Mouse (Mus musculus) large intestine, adult 2 months (tissue): ENCODE measurements around the gene Olfr547. TPM values are rescaled to one million over a fixed set of nuclear protein-coding genes. Genes with fewer than 3 reads are reported as not detected.
"Not testable (repeated sequence)": the region's sequence is repeated elsewhere in the genome, so short reads cannot be mapped to it uniquely, and the experiment has no call there.

Source experiments
- DNase-seq: peaks from one replicate; pipeline ENCODE4 v3.0.0-alpha.2; 2012; ENCODE audit warnings: low read depth, low spot score
- WGBS: fragments of 180-500 bp; shearing (Covaris S2); methylation state at CpG from one replicate; pipeline ENCODE4 v1.1.7; 2018; 5-methylcytosine and 5-hydroxymethylcytosine counted together
- polyA plus RNA-seq: library from polyadenylated mRNA; depleted of rRNA; stranded (reverse); fragments of >200 nt; gene quantifications from 2 replicates; pipeline ENCODE4 v1.2.3, GENCODE M21; 2012; rRNA removed

The Olfr547 gene
- polyA plus RNA-seq: not detected in 2 replicates

DNA sequence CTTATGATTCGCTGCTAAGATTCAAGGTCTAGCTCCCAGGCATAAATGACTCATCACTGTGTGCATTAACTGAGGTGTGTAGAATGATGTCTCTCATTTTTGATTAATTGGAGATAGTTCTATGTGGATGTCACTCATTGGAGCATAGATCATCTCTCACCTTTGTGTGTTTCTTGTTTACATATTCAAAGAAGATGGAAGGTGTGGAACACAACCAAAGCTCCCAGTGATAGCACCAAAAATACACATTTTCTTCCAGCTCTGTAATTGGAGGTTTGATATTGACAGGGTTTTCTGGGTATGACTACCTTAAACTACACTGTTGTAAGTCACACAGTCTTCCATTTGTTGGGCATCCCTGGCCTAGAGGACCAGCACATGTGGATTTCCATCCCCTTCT lies at the start of gene Olfr547:
Gene Olfr547, plus strand, starts transcription at position 301 of the 400 bp plus-strand sequence.
- DNase-seq: no peak
- WGBS: 34% methylated on average over 1 of the region's 1 CpGs

GRCm38 (mm10) chr7:102484766-102485165 lies 49.8 kb upstream of the Olfr547 start:
- 64% methylated on average over 7 of the region's 8 CpGs for WGBS
- not testable (repeated sequence) for DNase-seq

- WGBS: 65% methylated on average over 1 of the region's 1 CpGs
- no peak for DNase-seq
These were observed 48.4 kb upstream of the Olfr547 start for GRCm38 (mm10) chr7:102486105-102486504.

DNA sequence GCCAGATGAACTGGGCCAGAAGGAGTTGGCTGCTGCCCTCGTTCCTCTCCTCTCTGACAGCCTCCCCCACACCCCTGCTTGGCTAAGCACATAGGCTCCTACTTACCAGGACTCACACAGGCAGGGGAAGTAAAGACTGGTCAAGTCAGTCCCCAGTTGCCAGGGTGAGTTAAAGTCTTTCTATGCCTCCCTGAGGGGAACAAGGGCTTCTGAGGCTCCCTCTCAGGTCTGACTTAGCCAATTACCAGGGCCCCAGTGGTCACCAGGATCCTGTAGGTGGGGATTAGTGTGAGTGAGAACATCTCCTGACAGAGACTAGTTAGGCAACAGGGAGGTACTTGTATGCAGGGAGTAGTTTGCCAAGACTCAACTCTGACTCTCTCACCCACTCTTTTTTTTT lies 46.4 kb upstream of the Olfr547 start, which contains the start of gene Olfr544:
Gene Olfr544, minus strand, starts transcription at position 153 of the 400 bp plus-strand sequence.
- 50% methylated on average over 1 of the region's 1 CpGs for WGBS

GRCm38 (mm10) chr7:102494416-102494815 lies 40.1 kb upstream of the Olfr547 start:
- not testable (repeated sequence) for DNase-seq
- WGBS: 65% methylated on average over 7 of the region's 7 CpGs

More for the DNA sequence above, 46.4 kb upstream of the Olfr547 start, which contains the start of gene Olfr544:
- no peak for DNase-seq

DNA sequence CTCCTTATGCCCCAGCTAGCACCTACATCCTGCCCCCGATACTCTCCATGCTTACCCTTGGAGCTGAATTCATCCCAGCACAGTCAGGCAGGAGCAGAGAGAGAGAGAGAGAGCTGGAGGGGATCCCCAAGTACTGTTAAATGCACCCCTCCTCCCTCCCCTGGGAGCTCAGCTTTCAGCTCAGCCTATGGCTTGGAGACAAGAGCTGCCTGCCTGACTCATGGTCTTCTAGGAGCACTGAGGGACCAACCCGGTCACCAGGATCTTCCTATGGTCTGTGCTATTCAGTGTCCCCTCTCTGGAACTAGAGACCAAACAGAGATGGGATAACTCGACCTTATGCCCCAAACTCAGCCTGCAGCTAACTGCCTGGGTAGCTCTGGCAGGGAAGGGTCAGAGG lies 35.1 kb upstream of the Olfr547 start, which contains the start of gene Olfr545:
Gene Olfr545, minus strand, starts transcription at position 101 of the 400 bp plus-strand sequence.
- WGBS: 54% methylated on average over 3 of the region's 3 CpGs

GRCm38 (mm10) chr7:102501986-102502385 lies 32.6 kb upstream of the Olfr547 start:
- DNase-seq: no peak
- 73% methylated on average over 5 of the region's 5 CpGs for WGBS

More for the DNA sequence above, 35.1 kb upstream of the Olfr547 start, which contains the start of gene Olfr545:
- DNase-seq: no peak

GRCm38 (mm10) chr7:102506848-102507247 lies 27.7 kb upstream of the Olfr547 start:
- WGBS: 44% methylated on average over 3 of the region's 3 CpGs
- DNase-seq: peak; percentile 11

GRCm38 (mm10) chr7:102508066-102508465 lies 26.5 kb upstream of the Olfr547 start:
- 87% methylated on average over 9 of the region's 9 CpGs for WGBS
- no peak for DNase-seq

DNA sequence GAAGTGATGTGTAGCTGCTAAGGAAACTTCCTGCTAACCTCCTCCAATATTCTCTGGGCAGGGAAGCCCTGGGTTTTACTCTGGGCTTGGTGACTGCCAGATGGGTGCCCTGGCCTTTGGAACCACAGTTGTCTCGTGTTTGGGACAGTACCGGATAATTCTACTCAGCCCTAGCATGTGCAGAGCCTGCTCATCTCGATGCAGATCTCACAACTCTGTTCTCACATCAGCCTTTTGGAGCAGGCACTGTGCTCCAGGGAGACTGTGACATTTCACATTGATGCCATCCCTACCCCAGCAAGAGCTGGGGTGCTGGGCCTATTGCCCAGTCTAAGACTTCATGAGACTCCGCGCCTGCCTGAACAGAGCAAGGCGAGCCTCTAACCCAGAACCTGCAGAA lies 25.9 kb upstream of the Olfr547 start:
- 84% methylated on average over 6 of the region's 6 CpGs for WGBS

DNA sequence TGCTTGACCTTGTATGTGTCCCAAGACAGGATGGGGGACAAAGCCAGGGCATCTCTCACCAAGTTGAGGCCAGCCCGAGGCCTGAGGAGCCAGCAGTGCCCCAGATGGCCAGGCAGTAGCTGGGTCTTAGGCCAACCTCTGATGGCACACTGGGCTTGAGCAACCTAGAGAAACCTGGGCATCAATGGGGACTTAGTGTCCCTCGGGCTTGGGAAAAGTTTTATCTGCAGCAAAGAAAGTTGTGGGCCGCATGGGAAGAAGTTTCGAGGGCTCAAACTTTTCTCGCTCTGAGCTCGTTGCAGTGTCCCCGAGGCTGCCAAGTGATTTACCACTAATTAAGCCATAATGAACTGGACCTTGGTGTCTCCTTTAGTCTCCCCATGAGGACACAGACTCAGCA lies 24.8 kb upstream of the Olfr547 start:
- no peak for DNase-seq
- 76% methylated on average over 7 of the region's 7 CpGs for WGBS

More for the DNA sequence above, 25.9 kb upstream of the Olfr547 start:
- DNase-seq: no peak

DNA sequence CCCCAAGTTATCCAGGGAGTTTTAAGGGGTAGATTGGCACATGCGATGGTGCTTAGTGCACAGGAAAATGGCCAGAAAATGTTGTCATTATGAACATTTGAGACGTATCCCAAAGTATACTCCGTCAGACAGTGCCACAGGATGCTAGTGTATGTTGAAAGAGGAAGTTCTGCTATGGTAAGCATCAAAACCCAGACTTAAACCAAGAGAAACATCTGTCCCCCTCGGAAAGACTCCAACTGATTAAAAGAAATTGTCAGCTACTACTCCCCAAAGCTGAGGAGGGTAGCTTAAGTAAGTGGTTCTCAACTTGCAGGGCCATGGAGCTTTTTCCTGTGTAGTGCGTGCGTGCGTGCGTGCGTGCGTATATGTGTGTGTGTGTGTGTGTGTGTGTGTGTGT lies 22.6 kb upstream of the Olfr547 start:
- DNase-seq: no peak
- WGBS: 93% methylated on average over 10 of the region's 10 CpGs

GRCm38 (mm10) chr7:102512814-102513435 lies 21.6 kb upstream of the Olfr547 start:
- peak; percentile 21 for DNase-seq
- WGBS: 1% methylated on average over 54 of the region's 54 CpGs

DNA sequence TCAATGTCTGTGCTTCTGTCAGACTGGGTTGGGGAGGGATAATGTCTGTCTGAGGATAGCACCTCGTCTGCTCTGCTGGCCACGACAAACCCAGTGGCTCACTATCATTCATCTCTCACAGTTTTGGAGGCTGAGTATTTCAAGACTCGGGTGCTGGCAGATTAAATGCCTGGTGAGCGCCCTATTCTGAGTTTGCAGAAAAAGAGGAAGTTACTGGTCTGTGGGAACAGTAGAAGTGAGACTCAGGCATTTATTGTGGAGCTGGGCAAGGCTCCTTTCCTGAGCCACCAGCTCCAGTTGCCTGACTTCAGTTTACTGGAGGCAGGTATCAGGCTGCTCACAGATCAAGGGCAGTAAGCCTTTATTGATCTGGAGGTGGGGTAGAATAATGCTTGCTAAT lies 20.4 kb upstream of the Olfr547 start:
- WGBS: 76% methylated on average over 4 of the region's 4 CpGs
- no peak for DNase-seq

- 54% methylated on average over 10 of the region's 10 CpGs for WGBS
- no peak for DNase-seq
These were observed 18.1 kb upstream of the Olfr547 start for GRCm38 (mm10) chr7:102516261-102517050.

GRCm38 (mm10) chr7:102517051-102517335 lies 17.6 kb upstream of the Olfr547 start:
- no peak for DNase-seq
- WGBS: 70% methylated on average over 2 of the region's 2 CpGs

- no peak for DNase-seq
- WGBS: 79% methylated on average over 1 of the region's 1 CpGs
These were observed 5.5 kb upstream of the Olfr547 start for GRCm38 (mm10) chr7:102529052-102529451.

DNA sequence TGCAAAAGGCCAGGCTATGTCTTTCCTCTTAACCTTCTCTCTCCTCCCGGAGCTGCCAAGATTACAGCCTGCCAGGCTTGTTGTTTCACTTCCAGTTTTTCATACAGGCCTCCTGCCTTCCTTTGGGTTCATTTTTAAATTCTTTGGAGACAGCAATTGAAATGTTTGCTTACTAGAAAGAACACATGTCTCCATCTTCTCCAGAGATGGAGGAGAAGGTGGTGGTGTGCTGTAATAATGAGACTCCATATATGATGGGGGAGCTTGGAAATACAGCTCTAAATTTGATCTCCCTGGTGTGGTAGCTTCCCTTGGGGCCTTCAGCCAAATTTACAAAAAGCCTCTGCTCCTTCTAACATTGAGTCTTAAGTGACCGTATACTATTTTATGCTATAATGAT lies 6.0 kb downstream of the Olfr547 start, which contains the start of gene Olfr548-ps1:
Gene Olfr548-ps1, plus strand, starts transcription at position 301 of the 400 bp plus-strand sequence.
- 81% methylated on average over 2 of the region's 2 CpGs for WGBS
- DNase-seq: no peak

DNA sequence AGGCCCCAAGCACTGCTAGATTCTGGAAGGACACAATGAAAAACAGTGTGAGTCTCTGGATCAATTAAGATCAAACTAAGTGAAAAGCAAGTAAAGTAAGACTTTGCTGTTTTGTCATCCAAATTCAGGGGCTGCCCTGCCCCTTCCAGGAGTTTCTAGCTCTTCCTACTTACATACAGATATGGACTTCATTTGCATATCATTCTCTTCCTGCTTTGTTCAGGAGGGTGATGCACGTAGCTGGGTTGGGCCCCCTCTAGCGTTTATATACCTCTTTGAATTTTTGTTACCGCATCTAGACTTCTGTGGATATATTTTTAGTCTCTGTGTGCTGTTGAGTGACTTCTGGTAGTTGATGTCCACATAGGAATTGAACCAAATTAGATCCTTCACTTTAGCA lies 6.7 kb downstream of the Olfr547 start:
- WGBS: 40% methylated on average over 3 of the region's 3 CpGs
- no peak for DNase-seq

DNA sequence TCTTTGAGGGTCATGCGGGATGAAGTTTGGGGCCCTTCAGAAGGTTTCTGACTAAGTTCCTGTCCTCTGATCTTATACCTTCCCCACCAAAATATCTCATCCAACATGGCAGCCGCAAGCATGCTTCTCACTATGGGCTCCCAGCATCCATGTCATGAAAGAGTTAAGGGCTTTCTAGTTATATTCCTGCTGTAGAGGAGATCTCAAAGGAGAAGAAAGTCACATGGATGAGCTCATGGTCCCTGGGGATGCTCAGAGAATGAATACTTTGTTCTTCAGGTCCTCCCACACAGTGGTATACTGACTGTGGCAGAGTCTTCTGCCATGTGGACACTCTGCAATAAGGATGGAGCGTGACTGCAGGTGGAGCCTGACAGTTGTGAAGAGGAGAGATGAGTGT lies 15.0 kb downstream of the Olfr547 start, which contains the start of gene Olfr549:
Gene Olfr549, plus strand, starts transcription at position 301 of the 400 bp plus-strand sequence.
- no peak for DNase-seq
- WGBS: 84% methylated on average over 3 of the region's 3 CpGs

- 62% methylated on average over 3 of the region's 3 CpGs for WGBS
- DNase-seq: no peak
These were observed 18.7 kb downstream of the Olfr547 start for GRCm38 (mm10) chr7:102553279-102553678.
